Mouse (Mus musculus) ES-E14 (cell line): ENCODE data around the gene Brap. TPM values are rescaled to one million over a fixed set of nuclear protein-coding genes. Genes with fewer than 3 reads are reported as not detected.

Experiments used
- DNase-seq: peaks from one replicate; pipeline ENCODE4 v3.0.0-alpha.2; 2013; ENCODE audit warnings: low read depth, low spot score
- H3K27ac ChIP-seq: 2 replicates; pipeline ENCODE4 v1.5.1; 2012; ENCODE audit warnings: low read depth, mild to moderate bottlenecking, low read length, moderate library complexity, mixed read lengths; ENCODE audit not compliant: poor library complexity, insufficient read depth, severe bottlenecking
- H3K36me3 ChIP-seq: 2 replicates; pipeline ENCODE4 v1.6.1; 2012; ENCODE audit warnings: mild to moderate bottlenecking, low read length, moderate library complexity, mixed read lengths; ENCODE audit not compliant: control insufficient read depth, poor library complexity, insufficient read depth, severe bottlenecking
- H3K4me1 ChIP-seq, 2 experiments: fragments of 150-350 bp in 1 of 2; sonication (generic) in 1 of 2; 2 replicates each; pipeline ENCODE4 v1.6.1; 2012; ENCODE audit warnings: low read length in 2 of 2, mild to moderate bottlenecking in 1 of 2, mixed read lengths in 1 of 2; ENCODE audit not compliant: control insufficient read depth in 2 of 2, insufficient read depth in 2 of 2, poor library complexity in 1 of 2
- H3K4me3 ChIP-seq, 2 experiments: fragments of 150-350 bp in 1 of 2; sonication (generic) in 1 of 2; 2 replicates each; pipeline ENCODE4 v1.5.1; 2012; ENCODE audit warnings: low read length in 2 of 2, low read depth in 1 of 2, mild to moderate bottlenecking in 1 of 2, mixed read lengths in 1 of 2; ENCODE audit not compliant: insufficient read depth in 1 of 2, poor library complexity in 1 of 2, severe bottlenecking in 1 of 2
- H3K9ac ChIP-seq: 2 replicates; pipeline ENCODE4 v1.6.1; 2012; ENCODE audit warnings: low read depth, mild to moderate bottlenecking, low read length, mixed read lengths; ENCODE audit not compliant: poor library complexity, insufficient read depth, severe bottlenecking
- H3K9me3 ChIP-seq: fragments of 150-350 bp; sonication (generic); 2 replicates; pipeline ENCODE4 v1.6.1; 2012; ENCODE audit warnings: low read depth, mild to moderate bottlenecking, low read length; ENCODE audit not compliant: control insufficient read depth, insufficient read depth
- CHD2 ChIP-seq: IDR thresholded peaks from 2 replicates; pipeline ENCODE4 v1.6.1; 2014; ENCODE audit warnings: mild to moderate bottlenecking, low read depth, low read length, inconsistent platforms
- HCFC1 ChIP-seq: IDR thresholded peaks from 2 replicates; pipeline ENCODE4 v1.6.1; 2012; ENCODE audit warnings: low read length, inconsistent platforms, borderline replicate concordance; ENCODE audit not compliant: insufficient read depth
- MAFK ChIP-seq: IDR thresholded peaks from 2 replicates; pipeline ENCODE4 v1.6.1; 2014; ENCODE audit warnings: mild to moderate bottlenecking, low read depth, low read length, inconsistent platforms; ENCODE audit not compliant: insufficient read depth
- ZC3H11A ChIP-seq: IDR thresholded peaks from 2 replicates; pipeline ENCODE4 v1.6.1; 2012; ENCODE audit warnings: low read depth, mild to moderate bottlenecking, inconsistent platforms, low read length, borderline replicate concordance
- ZNF384 ChIP-seq: IDR thresholded peaks from 2 replicates; pipeline ENCODE4 v1.6.1; 2012; ENCODE audit warnings: low read depth, low read length, inconsistent platforms
- in situ Hi-C, 2 experiments: fragments of 600-800 bp; cut with MboI; formaldehyde crosslinking; loops; one replicate each; pipeline ENCODE4 v1.15.1; 2025; ENCODE audit warnings: low sequenced_read_pairs in 2 of 2, inconsistent platforms in 1 of 2; ENCODE audit not compliant: unreplicated experiment in 2 of 2
- total RNA-seq: library from RNA; depleted of rRNA; stranded (reverse); fragments of 300-350 nt; gene quantifications from 2 replicates; pipeline ENCODE4 v1.2.3, GENCODE M21; 2012

The Brap gene
- total RNA-seq, 1 experiment: 31.8 TPM

GRCm38 (mm10) chr5:121670412-121670811, 10.0 kb downstream of the Brap start:
- in situ Hi-C loops: no loop called here
- DNase-seq: peak; percentile 51
- H3K4me3 ChIP-seq: no peak overlapping the region
- H3K4me1 ChIP-seq: peaks cover 0 to 3% of the 10 kb centered on the region in 2 experiments; a peak in 1 of 4 replicates
- H3K9me3 ChIP-seq: no peaks in the 10 kb centered on the region
- TF ChIP-seq ZNF384: no peak
- TF ChIP-seq MAFK: no peak
- no peak for TF ChIP-seq ZC3H11A
- no peak overlapping the region for H3K27ac ChIP-seq
- peak overlapping the region; percentile 33; the same call in 1 of the 2 replicates for H3K9ac ChIP-seq
- H3K36me3 ChIP-seq: peaks cover 4% of the 10 kb centered on the region; the same call in 1 of the 2 replicates

GRCm38 (mm10) chr5:121682250-121682649, 21.9 kb downstream of the Brap start:
- no peak overlapping the region for H3K27ac ChIP-seq
- H3K4me3 ChIP-seq: no peak overlapping the region
- no peak for TF ChIP-seq MAFK
- TF ChIP-seq ZNF384: no peak
- no peak overlapping the region for H3K9ac ChIP-seq
- peaks cover 38% of the 10 kb centered on the region for H3K36me3 ChIP-seq
- peaks cover 0 to 2% of the 10 kb centered on the region in 2 experiments; a peak in 1 of 4 replicates for H3K4me1 ChIP-seq
- in situ Hi-C loops: no loop called here
- DNase-seq: no peak
- no peaks in the 10 kb centered on the region for H3K9me3 ChIP-seq

- TF ChIP-seq HCFC1 (no peak), ZC3H11A (no peak), MAFK (no peak), ZNF384 (no peak), CHD2 (no peak)
- Histone ChIP-seq H3K4me3 (no peak overlapping the region), H3K9ac (no peak overlapping the region), H3K4me1 (peaks cover 0 to 2% of the 10 kb centered on the region in 2 experiments; a peak in 1 of 4 replicates), H3K36me3 (peaks cover 30% of the 10 kb centered on the region; the same call in 1 of the 2 replicates), H3K9me3 (no peaks in the 10 kb centered on the region), H3K27ac (no peak overlapping the region)
- no peak for DNase-seq
- in situ Hi-C loops: no loop called here
Measured at GRCm38 (mm10) chr5:121685495-121685894, 25.1 kb downstream of the Brap start.

- Histone ChIP-seq H3K4me1 (peaks cover 0 to 2% of the 10 kb centered on the region in 2 experiments; a peak in 1 of 4 replicates), H3K4me3 (no peak overlapping the region), H3K36me3 (peaks cover 26% of the 10 kb centered on the region; the same call in 1 of the 2 replicates), H3K27ac (no peak overlapping the region), H3K9me3 (no peaks in the 10 kb centered on the region), H3K9ac (no peak overlapping the region)
- DNase-seq: no peak
- in situ Hi-C loops: no loop called here
- TF ChIP-seq ZC3H11A: no peak
- no peak for TF ChIP-seq ZNF384
- no peak for TF ChIP-seq MAFK
- no peak for TF ChIP-seq CHD2
Measured at GRCm38 (mm10) chr5:121686113-121686898, 25.9 kb downstream of the Brap start.
